Mouse (Mus musculus): ENCODE data around the gene Uhrf1.

The Uhrf1 gene

DNA sequence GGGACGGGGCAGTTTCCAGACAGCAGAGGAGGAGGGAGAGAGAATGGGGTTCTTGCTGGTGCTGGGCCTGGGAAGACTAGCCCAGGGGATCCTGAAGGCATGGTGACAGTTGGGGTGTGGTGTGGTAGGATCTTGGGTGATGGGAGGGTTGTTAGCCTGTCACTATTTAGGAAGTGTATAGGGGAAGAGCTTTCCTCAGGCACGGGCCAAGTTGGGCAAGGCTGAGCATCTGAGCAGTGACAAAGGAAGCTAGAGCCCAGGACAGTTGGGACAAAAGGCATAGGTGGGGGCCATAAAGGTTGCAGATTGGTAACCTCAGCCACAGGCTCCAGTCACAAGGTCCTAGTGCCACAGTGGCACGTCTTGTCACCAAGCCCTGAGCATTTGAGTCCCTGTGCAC lies 40.3 kb downstream of the Uhrf1 start:
- in situ Hi-C loops (cut with MboI, MseI): no loop called here

DNA sequence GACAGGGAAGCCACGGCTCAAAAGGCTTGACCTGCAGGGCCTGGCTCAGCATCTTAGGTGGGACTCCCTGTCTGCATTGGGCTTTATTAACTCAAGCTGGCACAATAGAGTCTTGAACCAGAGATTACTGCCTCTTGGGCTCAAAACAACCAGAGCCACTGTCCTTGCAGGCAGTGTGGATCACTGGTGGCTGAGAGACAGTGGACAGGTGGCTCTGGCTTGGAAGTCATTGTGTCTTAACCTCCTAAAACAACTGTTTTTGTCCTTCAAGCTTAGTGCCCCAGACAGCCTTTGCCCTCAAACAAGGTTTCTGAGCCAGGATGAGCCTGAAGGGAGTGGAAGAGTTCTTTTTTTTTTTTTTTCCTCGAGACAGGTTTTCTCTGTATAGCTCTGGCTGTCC lies 42.2 kb downstream of the Uhrf1 start:
- in situ Hi-C loops (cut with MboI, MseI): no loop called here

DNA sequence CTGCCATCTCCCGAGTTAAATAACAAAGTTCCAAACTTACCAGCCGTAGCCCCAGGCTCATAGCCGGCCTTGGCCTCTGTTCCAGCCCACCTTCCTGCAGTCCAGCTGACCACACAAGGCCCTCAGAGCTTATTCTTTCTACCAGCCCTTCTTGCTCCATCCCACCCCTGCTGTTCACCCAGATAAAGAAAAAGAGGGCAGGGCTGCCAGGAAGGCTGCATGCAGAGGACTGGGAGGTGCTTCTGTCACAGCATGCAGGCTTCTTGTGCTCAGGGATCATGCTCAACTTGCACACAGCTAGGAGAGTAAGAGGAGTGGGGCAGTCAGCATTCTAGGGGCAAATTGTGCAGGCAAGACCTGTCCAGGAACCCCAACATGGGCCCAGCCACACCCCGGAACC lies 45.0 kb downstream of the Uhrf1 start:
- in situ Hi-C loops (cut with MboI, MseI): no loop called here

DNA sequence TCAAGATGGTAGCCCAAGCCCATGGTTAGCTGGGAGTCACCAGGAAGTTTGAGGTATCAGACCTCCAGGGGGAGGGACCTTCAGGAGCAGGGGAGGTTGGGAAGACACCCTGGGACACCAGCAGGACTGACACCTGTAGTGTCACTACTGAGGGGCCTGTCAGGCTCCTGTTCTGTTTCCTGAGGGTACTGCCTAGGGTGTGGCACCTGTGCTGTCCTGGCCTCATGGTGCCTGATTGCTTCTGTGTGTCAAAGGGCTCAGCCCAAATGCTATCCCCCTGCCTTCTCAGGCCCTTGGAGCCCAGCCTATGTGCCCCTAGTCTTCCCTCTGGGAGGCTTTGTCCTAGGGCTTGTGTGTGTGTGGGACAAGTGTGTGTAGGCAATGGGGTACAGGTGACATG lies 45.5 kb downstream of the Uhrf1 start:
- in situ Hi-C loops (cut with MboI, MseI): no loop called here

DNA sequence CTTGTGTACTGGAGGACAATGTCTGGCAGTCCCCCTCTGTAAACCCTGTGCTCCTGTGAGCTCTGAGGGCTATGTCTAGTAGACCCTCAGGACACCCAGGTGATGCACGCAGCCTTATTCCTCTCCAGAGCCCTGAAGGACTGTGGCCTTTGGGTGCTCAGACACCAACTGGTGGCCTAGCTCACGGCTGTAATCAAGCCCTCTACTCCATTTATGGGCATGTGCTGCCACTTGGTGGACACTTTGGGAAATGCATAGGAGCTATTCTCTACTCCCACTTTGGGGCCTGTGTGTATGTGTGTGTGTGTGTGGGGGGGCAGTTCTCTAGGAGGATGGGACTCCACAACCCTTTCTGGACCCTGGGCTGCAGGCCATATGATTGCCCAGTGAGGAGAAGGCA lies 47.6 kb downstream of the Uhrf1 start:
- in situ Hi-C loops (cut with MboI, MseI): no loop called here

DNA sequence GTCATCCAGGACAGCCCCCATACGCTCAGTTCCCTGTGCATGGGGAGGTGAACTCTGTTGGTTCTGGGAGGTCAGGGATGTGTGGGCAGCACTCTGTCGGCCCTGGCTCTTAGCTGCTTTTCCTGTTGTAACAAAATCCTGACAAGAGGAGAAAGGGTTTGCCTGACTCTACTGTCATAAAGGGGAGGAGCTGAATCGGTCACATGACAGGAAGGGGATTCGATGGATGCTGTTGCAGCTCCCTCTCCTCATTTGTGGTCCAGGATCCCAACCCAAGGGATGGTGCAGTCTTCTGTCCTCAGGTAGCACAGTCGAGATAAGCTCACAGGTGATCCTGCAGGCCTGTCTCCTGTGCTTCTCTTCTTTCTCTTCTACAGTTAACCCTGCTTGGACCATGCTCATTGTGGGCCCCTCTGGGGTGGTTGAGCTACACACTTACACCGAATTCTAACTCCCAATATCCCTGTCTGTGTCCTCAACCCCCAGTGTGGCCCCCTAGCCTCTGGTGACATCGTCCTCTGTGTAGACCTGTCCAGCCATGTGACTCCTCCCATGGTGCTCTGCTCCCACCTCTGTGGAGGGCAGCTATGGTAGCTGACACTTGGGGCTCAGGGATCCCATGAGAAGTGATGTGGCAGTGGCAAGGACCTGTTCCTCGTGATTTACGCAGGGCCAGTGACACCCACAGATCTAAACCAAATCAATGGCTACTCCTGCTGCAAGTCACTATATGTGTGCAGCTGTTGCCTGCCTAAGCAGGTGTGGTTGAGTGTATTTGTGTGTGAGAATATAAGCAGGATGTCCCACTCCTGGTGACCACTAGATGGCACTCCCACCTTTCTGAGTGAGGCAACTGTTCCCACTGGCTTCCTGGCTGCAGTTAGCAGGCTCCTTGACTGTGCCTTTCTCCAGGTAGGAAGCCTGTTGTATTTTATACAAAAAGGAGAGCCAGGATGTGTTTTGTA lies 54.1 kb downstream of the Uhrf1 start:
- in situ Hi-C loops (cut with MboI, MseI): loop anchor here (5.0 kb wide), 1 partner anchor 195 kb away; the partner anchor contains the start of gene Gm20219

DNA sequence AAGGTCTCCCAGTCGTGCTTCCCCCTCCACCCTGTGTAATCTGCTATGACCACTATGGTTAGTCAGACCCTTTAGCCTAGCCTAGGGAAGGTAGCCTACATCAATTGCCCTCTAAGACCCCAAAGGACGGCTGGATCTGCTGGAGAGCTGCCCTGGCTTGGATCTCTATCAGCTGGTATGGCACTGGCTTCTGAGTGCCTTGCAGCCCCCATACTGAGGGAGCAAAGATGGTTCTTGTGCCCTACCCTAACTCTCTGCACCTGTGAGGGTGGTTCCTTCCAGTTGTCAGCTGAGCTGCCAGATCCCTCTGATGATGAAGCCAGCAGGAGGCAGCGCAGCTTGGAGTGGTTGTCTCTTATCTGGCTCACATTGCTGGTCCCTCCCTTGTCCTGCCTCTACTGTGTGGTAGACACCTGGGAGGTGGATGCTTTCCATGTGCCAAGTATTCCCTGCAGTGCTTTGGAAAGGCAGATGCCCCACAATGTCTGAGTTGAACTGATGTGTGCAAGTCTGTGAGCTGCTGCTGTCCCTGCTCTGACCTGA lies 56.1 kb downstream of the Uhrf1 start:
- in situ Hi-C loops (cut with MboI, MseI): loop anchor here (5.0 kb wide), 1 partner anchor 193 kb away; the partner anchor contains the start of gene Gm20219

DNA sequence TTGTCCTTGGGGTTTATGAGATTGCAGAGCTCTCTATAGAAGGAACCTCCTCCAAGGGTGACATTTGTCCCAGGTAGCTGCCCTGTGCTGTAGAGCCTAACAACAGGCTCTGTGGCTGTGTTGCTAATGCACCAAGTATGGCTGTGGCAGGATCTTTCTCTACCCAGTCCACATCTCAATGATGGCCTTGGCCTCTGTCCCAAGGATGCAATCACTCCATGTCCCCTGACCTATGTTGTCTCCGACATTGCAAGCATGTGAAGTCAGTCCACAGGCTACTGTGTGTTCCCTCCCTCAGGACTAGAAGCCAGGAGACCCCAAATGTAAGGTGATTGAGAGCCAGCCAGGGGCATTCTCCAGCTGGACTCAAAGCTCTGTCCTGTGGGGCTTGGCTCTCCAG lies 56.7 kb downstream of the Uhrf1 start:
- in situ Hi-C loops (cut with MboI, MseI): loop anchor here (5.0 kb wide), 1 partner anchor 192 kb away; the partner anchor contains the start of gene Gm20219

DNA sequence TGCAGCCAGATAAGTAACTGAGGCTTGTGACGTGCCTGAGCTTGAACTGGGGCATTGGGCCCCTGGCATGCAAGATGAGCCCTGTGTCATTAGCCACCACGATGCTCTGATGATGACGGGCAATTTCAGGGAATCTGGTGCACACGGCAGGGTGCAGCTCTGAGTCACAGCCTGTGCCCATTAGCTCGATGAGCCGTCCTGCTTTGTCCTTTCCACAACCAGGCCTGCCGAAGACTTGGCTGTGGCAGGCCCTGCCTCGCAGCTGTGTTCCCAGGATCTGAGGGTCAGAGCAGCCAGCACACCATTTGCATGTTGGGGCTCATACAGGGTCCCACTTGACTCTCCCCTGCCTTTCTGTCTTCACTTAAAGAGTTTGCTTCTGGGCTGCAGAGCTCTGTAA lies 57.3 kb downstream of the Uhrf1 start:
- in situ Hi-C loops (cut with MboI, MseI): no loop called here

DNA sequence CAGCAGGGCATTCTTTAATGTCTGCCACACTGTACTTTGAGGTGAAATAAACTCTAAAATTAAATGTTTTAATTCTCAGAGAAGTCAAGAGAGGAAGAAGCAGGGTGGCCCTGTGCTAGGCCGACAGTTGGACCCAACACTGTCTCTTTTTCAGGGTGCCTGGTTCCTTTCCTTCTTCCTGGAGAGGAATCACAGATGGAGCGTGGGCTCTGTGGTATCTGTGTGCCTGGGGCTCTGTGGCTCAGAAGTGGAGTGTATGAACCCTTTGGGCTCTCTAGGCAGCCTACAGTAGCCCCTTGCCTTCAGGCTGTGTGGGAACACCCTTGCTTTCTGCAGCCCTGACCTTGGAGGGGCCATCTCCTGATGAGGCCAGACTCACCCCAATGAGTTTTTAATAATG lies 58.4 kb downstream of the Uhrf1 start:
- in situ Hi-C loops (cut with MboI, MseI): no loop called here

DNA sequence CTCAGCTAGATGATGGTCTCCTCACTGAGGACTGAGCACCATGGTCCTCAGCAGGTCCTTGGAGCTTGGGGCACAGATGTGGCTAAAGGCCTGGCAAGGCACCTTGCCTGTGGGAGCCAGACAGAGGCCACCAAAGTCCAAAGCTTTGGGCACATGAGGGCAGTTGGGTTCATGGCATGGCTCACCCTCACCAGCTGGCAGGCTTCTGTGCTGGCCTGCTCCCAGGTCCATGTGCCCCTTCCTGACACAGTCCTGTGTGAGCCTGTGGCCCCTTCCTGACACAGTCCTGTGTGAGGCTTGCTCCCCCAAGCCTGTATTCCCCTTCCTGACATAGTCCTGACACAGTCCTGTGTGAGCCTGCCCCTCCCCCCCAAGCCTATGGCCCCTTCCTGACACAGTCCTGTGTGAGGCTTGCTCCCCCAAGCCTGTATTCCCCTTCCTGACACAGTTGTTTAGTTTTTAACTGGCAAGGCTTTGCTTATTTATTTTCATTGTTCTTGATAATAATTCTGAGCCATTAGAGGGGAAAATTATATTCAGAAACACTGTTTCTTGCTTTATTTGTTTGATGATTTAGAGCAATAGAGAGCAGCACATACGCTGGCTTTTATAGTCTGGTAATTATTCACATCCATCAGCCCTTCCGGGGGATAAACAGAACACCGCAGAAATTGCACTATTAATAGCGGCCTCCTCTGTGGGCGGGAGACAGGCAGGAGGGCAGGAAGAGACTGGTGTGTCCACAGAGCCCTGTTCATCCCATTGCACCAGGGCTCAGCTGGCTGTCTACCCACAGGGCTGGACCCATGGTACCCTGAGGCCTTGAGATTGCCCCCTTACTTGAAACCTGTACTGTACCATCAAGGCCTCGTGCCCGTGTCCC lies 62.9 kb downstream of the Uhrf1 start:
- in situ Hi-C loops (cut with MboI, MseI): no loop called here

DNA sequence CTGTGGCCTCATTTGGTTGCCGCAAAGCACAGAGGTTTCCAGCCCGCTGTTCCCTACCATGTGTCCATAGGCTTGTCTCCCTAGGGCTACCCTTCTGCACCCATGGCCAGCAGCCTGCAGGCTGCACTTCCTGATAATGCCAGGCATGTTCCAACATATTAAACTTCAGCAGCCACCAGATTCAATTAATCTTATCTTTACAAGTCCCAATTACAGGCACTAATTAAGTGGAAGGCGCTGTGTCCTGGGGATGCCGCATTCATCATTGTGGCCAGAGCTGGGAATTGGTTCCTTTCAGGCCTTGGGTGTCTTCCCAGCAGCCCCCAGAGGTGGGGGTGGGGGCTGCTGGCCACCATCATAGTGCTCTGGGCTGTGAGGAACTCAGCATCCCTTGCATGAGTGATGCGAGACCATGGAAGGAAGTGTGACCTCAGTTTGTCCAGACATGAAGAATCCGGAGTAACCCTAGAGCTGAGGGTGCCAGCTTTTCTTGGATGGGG lies 65.2 kb downstream of the Uhrf1 start:
- in situ Hi-C loops (cut with MboI, MseI): no loop called here

DNA sequence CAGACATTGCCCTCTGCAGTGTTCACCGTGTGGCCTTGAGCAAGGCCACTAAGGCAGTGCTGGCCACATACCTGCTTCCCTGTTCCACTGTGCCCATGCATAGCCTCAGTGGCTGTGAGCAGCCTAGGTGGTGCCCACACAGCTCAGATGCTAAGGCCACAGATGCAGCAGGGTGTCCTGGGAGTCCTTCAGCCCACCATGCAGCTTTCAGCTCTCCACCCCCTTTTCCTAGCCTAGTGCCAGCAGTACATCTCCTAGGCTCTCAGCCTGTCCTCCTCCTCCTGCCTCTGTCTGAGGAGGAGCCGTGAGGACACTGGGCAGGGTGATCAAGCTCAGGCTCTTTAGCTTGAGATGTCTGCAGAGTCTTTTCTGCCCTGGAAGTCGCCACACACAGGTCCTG lies 67.0 kb downstream of the Uhrf1 start:
- in situ Hi-C loops (cut with MboI, MseI): no loop called here

DNA sequence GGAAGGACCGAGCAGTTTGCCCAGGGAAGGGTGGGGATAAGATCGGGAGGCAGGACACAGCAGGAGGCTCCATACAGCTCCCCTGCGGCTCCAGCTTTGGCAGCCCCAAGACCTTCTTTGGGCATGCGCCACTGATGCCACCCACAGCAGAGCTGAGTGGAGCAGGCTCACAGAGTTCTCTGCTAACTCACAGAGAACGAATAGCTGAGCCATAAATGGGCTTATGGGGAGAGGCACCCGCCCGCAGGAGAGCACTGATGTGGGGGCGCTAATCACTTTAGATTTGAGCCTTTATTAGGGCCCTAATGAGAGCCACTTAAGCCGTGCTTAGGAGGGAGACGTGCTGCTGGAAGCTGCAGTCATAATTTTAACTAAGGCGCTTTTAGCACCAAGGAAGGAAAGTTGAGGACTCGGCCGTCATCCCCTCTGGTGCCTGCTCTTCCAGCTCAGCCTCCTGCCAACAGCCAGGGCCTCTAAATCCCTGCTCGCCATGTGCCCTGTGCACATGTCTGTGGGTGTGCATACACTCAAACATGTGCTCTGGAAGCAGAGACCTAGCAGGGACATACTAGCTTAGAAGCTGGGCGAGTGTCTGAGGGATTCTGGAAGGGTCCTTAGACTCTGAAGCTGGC lies 68.0 kb downstream of the Uhrf1 start:
- in situ Hi-C loops (cut with MboI, MseI): no loop called here

DNA sequence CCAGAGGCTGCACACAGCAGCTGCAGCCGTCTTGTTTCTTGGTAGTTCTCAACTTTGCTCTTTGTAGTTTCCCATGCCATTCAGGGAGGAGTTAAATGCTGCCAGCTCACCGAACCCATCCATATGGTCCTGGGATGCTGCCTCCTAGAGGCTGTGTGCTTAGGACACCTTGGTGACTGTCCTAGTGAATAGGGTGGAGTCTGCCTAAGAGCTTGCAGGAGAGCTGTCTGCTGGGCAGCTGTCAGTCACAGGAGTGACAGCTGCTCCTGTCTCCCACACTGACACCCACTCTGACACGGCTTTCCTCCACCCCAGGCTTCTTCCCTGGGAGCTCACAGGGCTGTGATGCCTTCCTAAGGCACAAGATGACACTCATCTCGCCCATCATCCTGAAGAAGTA lies 69.0 kb downstream of the Uhrf1 start:
- in situ Hi-C loops (cut with MboI, MseI): no loop called here

All from T-helper 2 cell (primary cell).